Mouse (Mus musculus) mesoderm, embryonic 11.5 days (tissue): ENCODE results near the gene Flt3l.
A peak's percentile ranks its signal among the peaks of the same experiment; 100 is the strongest.
"Not testable (repeated sequence)": the region's sequence is repeated elsewhere in the genome, so short reads cannot be mapped to it uniquely, and the experiment has no call there.

Experiments
- DNase-seq: peaks from one replicate; pipeline ENCODE4 v3.0.0-alpha.2; 2012; ENCODE audit warnings: low read depth, low spot score

The Flt3l gene

GRCm38 (mm10) chr7:45125144-45125600 is 11.1 kb downstream of the Flt3l start:
- peak; percentile 60 for DNase-seq

- DNase-seq, result peak; percentile 100
Measured at GRCm38 (mm10) chr7:45124224-45125143, 11.7 kb downstream of the Flt3l start, which contains the start of gene Rps11. Gene Rps11 (minus strand): TSS chr7:45124439.

GRCm38 (mm10) chr7:45123186-45123570 is 13.1 kb downstream of the Flt3l start:
- DNase-seq, result no peak

GRCm38 (mm10) chr7:45122561-45123185 is 13.6 kb downstream of the Flt3l start:
- DNase-seq, result no peak

GRCm38 (mm10) chr7:45121966-45122365 is 14.3 kb downstream of the Flt3l start:
- DNase-seq, result no peak

- no peak for DNase-seq
Measured at GRCm38 (mm10) chr7:45121404-45121803, 14.8 kb downstream of the Flt3l start.

- no peak for DNase-seq
Measured at GRCm38 (mm10) chr7:45119780-45120709, 16.2 kb downstream of the Flt3l start.

GRCm38 (mm10) chr7:45118336-45118735 is 17.9 kb downstream of the Flt3l start:
- DNase-seq, result no peak

GRCm38 (mm10) chr7:45117566-45117965 is 18.7 kb downstream of the Flt3l start:
- DNase-seq, result no peak

- no peak for DNase-seq
Measured at GRCm38 (mm10) chr7:45113476-45113875, 22.8 kb downstream of the Flt3l start.

GRCm38 (mm10) chr7:45112529-45112928 is 23.7 kb downstream of the Flt3l start:
- no peak for DNase-seq

- DNase-seq, result no peak
Measured at GRCm38 (mm10) chr7:45111940-45112339, 24.3 kb downstream of the Flt3l start.

GRCm38 (mm10) chr7:45110089-45110488 is 26.1 kb downstream of the Flt3l start:
- not testable (repeated sequence) for DNase-seq

GRCm38 (mm10) chr7:45107052-45107645 is 29.1 kb downstream of the Flt3l start:
- DNase-seq, result no peak

GRCm38 (mm10) chr7:45106441-45106840 is 29.8 kb downstream of the Flt3l start:
- no peak for DNase-seq

GRCm38 (mm10) chr7:45105491-45105890 is 30.7 kb downstream of the Flt3l start:
- no peak for DNase-seq

- DNase-seq, result no peak
Measured at GRCm38 (mm10) chr7:45104941-45105340, 31.3 kb downstream of the Flt3l start.

GRCm38 (mm10) chr7:45103652-45104180 is 32.5 kb downstream of the Flt3l start, which contains the start of gene Fcgrt:
Gene Fcgrt (minus strand): TSS chr7:45103851.
- no peak for DNase-seq

- DNase-seq, result no peak
Measured at GRCm38 (mm10) chr7:45102940-45103585, 33.2 kb downstream of the Flt3l start.

GRCm38 (mm10) chr7:45102441-45102840 is 33.8 kb downstream of the Flt3l start:
- no peak for DNase-seq
